Mouse (Mus musculus): ENCODE measurements around the gene Rchy1.

GRCm38 (mm10) chr5:91949441-91949840 lies 13.4 kb downstream of the Rchy1 start:
- TF ChIP-seq CTCF (IDR thresholded peaks at IDR 0.05; ENCODE audit: extremely low read depth, insufficient read depth, low read length) (no peak), POLR2A (IDR thresholded peaks at IDR 0.05; ENCODE audit: extremely low read depth, insufficient read depth, low read length) (no peak)
